Mouse (Mus musculus) cerebellum, adult 9-11 months (tissue): ENCODE results near the gene Utrn.
A peak's percentile ranks its signal among the peaks of the same experiment; 100 is the strongest.
"Not testable (repeated sequence)": the region's sequence is repeated elsewhere in the genome, so short reads cannot be mapped to it uniquely, and the experiment has no call there.

Experiments
- DNase-seq: peaks from one replicate; pipeline ENCODE4 v3.0.0; 2022

Utrn gene

GRCm38 (mm10) chr10:12671608-12672007, 197.6 kb downstream of the Utrn start:
- DNase-seq, result no peak

DNA sequence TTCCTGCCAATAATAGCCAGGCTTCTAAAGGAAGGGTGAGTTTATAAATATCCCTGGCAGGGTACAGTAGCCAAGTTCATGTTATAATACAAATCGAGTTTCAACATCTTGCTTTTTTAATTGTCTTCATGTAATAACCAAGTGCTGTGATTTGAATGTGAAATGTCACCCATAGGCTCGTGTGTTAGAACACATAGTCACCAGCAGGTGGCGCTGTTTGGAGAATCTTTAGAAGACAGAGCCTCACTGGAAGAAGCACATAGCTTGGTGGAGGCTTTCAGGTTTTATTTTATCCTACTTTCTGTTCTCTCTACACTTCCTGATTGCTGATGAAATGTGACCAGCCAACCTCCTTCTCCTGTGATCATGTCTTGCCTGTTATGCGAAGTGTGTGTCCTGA, 207.1 kb downstream of the Utrn start:
- no peak for DNase-seq

DNA sequence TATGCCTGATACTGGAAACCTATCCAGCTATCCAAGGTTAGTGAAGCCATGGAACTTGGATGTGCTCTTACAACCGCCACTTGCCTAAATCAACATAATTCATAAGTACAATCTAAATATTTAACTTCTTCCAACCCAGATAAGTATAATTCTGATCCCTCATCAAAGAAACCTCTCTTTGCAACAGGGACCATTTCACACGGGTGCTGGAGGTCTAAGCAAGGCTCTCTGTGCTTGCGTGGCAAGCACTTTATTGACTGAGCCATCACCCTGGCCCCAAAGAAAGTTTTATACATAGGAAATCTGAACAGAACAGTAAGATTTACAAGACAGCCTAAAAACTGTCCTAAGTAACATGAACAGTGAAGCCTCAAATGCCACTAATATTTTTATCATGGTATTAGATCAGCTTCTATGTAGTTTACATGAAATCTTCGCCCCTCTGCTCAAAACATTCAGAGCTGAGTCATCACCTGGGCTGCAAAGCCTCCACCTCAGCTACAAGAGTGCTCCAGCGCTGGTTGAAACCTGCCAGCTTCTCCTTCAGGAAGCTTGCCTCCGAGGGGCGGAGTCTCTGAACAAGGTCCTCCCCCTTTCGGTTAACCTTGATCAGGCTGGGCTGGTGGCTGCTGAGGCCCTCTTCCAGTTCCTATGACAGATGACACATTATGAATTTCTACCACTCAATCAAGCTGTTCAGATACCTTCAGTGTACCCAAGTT, 211.0 kb downstream of the Utrn start:
- no peak for DNase-seq

DNA sequence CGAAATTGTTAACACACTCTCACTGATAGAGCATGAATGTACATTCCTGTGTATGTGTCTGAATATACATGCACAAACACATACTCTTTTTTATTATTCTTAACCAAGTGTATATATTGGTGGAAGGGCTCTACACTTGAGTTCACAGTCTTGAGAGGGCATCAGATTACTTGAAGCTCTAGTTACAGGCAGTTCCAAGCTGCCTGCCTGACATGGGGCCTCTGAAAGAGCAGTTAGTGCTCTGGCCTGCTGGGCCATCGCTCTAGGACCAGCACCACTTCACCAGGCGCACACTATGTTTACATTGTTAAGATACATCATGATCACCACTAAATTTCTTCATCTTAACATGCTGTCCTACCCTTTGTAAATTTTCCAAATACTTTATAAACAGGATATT, 216.2 kb downstream of the Utrn start:
- DNase-seq, result no peak

GRCm38 (mm10) chr10:12646119-12646518, 223.0 kb downstream of the Utrn start:
- DNase-seq, result no peak

DNA sequence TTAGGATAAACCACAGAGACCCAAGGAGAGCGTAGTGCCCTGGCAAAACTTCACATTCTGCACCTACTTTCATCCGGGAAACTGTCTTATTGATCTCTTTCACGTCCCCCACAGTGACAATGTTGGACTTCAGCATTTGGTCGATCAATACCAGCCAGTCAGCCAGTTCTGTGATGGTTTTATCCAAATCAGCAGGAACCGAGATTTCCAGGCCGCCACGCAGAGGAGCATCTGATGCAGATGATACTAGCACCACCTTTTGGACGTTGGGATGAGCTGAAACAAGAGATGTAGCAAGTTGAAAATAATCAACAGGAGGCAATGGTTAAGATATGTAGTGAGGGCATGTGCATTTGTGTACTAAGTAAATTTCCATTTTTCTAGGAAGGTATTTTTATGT, 225.8 kb downstream of the Utrn start:
- DNase-seq, result no peak

GRCm38 (mm10) chr10:12639638-12640037, 229.5 kb downstream of the Utrn start:
- DNase-seq, result no peak

GRCm38 (mm10) chr10:12633965-12634364, 235.2 kb downstream of the Utrn start:
- no peak for DNase-seq

GRCm38 (mm10) chr10:12630933-12631332, 238.2 kb downstream of the Utrn start:
- no peak for DNase-seq

- DNase-seq, result no peak
These were observed 250.8 kb downstream of the Utrn start for GRCm38 (mm10) chr10:12618397-12618796.

- no peak for DNase-seq
These were observed 253.4 kb downstream of the Utrn start for GRCm38 (mm10) chr10:12615723-12616122.

DNA sequence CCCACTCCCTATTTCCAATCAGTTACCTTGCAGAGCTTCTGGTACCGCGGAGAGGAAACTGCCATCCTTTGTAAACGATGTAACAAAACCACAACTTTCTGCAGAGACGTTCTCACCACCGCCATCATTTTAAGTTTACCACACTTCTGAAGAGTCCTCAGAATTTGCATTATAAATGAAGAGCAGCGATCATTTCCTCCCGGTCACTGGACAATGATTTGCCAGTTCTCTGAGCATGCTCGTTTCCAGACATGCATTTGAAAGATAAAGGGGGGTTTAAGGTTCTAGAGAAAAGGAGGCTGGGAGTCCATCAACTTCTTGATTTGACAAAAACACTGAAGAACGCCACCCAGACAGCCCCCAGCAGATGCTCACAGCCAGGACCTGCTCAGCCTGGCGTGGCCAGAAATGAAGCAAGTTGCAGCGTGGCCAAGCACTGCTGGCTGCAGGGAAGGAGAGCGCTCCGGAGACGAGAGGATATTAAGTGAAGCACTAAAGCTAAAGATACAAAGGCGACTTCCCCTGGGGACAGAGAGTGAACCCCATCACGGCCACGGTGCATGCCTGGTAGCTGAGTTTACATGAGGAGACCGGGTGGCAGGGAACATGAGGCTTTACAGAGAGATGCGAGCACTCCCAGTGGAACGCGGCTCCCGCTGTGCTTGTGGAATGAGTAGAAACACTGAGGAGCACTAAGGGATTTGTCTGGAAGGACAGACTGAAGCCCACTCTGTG, 254.5 kb downstream of the Utrn start:
- DNase-seq, result peak; percentile 24

DNA sequence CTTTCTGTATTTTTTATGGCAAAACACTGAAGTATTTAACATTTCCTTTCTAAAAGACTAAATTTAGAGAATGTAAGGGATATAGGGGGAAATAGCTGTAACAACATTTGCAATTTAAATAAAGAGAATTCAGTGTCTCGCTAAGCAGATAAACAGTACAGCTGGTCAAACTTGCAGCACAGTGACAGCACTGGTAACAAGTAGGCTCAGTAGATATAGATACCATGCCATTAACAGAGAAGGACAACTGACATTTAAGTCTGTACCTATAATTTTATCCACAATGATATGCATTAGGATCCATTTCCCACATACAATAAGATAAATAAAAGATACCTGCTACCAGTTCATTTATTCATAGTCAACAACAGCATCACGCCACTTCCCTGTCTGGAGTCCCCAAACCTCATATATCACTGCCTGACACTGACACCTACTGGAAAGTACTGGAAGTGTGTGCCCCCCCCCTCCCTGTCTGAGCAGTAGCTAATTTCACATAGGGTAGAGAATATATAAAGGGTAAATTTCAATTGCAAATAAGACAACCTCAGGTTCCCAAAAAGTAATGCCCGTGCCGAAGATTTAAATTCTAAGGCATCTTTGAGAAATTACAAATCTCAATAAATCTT, 256.8 kb downstream of the Utrn start:
- no peak for DNase-seq

DNA sequence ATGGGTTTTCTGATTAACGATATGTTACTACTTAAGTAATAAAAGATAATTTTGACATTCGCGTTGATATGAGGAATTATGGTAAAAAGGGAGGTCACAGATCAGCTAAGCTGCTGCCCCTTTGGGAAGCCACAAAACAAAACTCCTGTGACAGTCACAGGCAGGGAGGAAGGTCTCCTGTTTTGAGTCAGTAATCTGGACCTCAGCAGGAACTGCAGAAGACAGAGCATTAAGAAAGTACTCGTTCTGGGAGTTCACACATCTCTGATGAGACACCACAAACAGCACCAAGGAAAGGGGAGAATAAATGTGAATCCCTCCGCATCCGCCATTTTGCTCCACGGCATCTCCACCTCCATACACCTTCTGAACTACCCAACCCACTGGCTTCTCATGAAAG, 259.3 kb downstream of the Utrn start:
- DNase-seq, result no peak

DNA sequence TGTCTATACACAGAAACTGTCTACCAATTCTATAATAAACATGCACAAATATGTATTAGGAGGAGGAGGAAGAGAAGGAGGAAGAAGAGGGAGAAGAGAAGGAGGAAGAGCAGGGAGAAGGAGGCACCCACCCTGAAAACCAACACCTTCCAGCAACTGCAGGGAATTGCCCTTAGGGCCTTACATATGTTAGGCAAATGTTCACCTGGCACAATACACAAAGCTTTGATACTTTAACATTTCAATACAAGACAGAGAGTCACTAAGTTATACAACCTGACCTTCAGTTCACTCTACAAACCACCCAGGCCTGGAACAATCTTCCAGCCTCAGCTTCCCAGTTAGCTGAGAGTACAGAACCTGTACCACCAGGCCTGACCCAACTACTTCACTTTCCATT, 260.5 kb downstream of the Utrn start:
- no peak for DNase-seq

- DNase-seq, result not testable (repeated sequence)
These were observed 262.0 kb downstream of the Utrn start for GRCm38 (mm10) chr10:12607180-12607579.

DNA sequence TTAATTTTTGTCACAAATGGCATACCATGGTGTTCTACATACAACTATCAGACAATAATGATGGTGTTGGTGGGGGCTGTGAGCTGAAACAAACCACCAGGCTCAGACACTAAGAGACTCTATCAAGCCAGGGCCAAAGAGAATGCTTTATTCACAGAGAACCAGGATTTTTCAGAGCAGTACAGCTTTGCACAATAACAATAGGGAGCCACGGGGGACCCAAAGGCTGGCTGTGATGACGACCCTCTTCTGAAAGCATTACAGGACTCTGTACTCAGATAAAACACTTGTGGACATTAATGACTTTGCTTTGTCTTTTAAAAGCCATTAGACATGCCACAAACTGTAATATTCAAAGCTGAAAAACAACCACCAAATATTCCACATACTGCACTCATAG, 273.8 kb downstream of the Utrn start:
- DNase-seq, result no peak

GRCm38 (mm10) chr10:12594958-12595357, 274.2 kb downstream of the Utrn start:
- no peak for DNase-seq

- DNase-seq, result no peak
These were observed 276.1 kb downstream of the Utrn start for GRCm38 (mm10) chr10:12593071-12593470.

DNA sequence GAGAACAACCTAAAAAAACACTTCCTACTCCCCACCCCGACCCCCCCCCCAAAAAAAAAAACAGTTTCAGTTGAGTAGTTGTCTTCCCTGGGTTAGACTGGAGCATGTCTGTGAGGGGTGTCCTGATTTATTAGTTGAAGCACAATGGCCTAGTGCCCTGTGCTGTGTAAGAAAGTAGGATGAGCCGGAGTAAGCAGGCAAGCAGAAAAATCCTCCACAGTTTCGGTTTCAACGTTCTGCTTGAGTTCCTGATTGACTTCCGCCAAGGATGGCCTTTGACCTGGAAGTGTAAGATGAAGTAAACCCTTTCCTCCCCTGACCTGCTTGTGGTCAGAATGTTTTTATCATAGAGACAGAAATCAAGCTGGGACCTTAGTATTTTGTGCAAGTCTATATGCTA, 277.2 kb downstream of the Utrn start:
- DNase-seq, result no peak

- DNase-seq, result no peak
These were observed 281.1 kb downstream of the Utrn start for GRCm38 (mm10) chr10:12588051-12588450.

GRCm38 (mm10) chr10:12587318-12587717, 281.8 kb downstream of the Utrn start:
- no peak for DNase-seq

DNA sequence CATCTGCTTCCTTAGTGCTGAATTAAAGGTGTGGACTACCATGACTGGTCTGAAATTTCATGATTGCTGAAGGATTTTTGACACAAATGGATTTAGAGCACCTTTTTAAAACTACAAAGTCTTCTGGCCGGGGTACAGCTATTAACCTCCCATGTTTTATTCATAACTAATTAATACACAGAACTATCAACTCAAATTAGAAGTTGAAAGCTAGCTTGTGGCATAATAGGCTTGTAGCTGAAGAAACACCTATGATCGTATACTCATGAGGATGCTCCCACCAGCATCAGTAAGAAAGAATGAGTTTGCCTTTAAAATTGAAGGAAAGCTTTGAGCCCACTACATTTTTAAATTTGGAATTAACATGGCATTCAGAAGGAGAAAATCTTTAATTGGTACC, 282.3 kb downstream of the Utrn start:
- DNase-seq, result no peak

- no peak for DNase-seq
These were observed 283.0 kb downstream of the Utrn start for GRCm38 (mm10) chr10:12586200-12586599.
